Mouse (Mus musculus) left cerebral cortex, adult 9 months (tissue): Measurements from ENCODE around the gene Rgl1.
A peak's percentile ranks its signal among the peaks of the same experiment; 100 is the strongest.

ENCODE experiments used
- DNase-seq, 2 experiments: peaks; one replicate each; pipeline ENCODE4 v3.0.0; 2022; ENCODE audit warnings: low spot score in 2 of 2

Rgl1 gene

GRCm38 (mm10) chr1:152587431-152587830 lies 178.7 kb downstream of the Rgl1 start:
- DNase-seq, result no peak

GRCm38 (mm10) chr1:152585385-152585984 lies 180.7 kb downstream of the Rgl1 start:
- no peak for DNase-seq

- DNase-seq, result no peak
These were observed 181.2 kb downstream of the Rgl1 start for GRCm38 (mm10) chr1:152584933-152585332.

GRCm38 (mm10) chr1:152581127-152581905 lies 184.8 kb downstream of the Rgl1 start:
- DNase-seq, result no peak

GRCm38 (mm10) chr1:152578944-152579343 lies 187.2 kb downstream of the Rgl1 start:
- DNase-seq, result no peak

GRCm38 (mm10) chr1:152578108-152578721 lies 187.9 kb downstream of the Rgl1 start:
- no peak for DNase-seq

GRCm38 (mm10) chr1:152576614-152577144 lies 189.5 kb downstream of the Rgl1 start:
- no peak for DNase-seq

- DNase-seq, result no peak
These were observed 191.1 kb downstream of the Rgl1 start for GRCm38 (mm10) chr1:152575096-152575495.

- DNase-seq, result no peak
These were observed 192.6 kb downstream of the Rgl1 start for GRCm38 (mm10) chr1:152573470-152574059.

GRCm38 (mm10) chr1:152572755-152573469 lies 193.2 kb downstream of the Rgl1 start:
- DNase-seq, result no peak

- no peak for DNase-seq
These were observed 194.8 kb downstream of the Rgl1 start for GRCm38 (mm10) chr1:152571340-152571739.

- DNase-seq, result no peak
These were observed 195.5 kb downstream of the Rgl1 start for GRCm38 (mm10) chr1:152570681-152571080.

- DNase-seq, result no peak
These were observed 202.9 kb downstream of the Rgl1 start for GRCm38 (mm10) chr1:152563282-152563681.

- no peak for DNase-seq
These were observed 203.3 kb downstream of the Rgl1 start for GRCm38 (mm10) chr1:152562877-152563276.

GRCm38 (mm10) chr1:152560477-152560876 lies 205.7 kb downstream of the Rgl1 start:
- DNase-seq, result peak; percentile 28 to 46

- no peak for DNase-seq
These were observed 209.4 kb downstream of the Rgl1 start for GRCm38 (mm10) chr1:152556576-152557281.

GRCm38 (mm10) chr1:152555944-152556573 lies 210.1 kb downstream of the Rgl1 start:
- peak in 1 of 2 experiments; percentile 36 for DNase-seq

- DNase-seq, result no peak
These were observed 212.1 kb downstream of the Rgl1 start for GRCm38 (mm10) chr1:152553912-152554547.

GRCm38 (mm10) chr1:152550973-152551372 lies 215.2 kb downstream of the Rgl1 start:
- no peak for DNase-seq

- DNase-seq, result no peak
These were observed 215.6 kb downstream of the Rgl1 start for GRCm38 (mm10) chr1:152550544-152550943.
